Mouse (Mus musculus): Measurements from ENCODE around the gene Prkcb. TPM values are rescaled to one million over a fixed set of nuclear protein-coding genes. Genes with fewer than 3 reads are reported as not detected.

Prkcb gene
- polyA plus RNA-seq, 1 experiment from 2014 or later, result 8.7 TPM

- Histone ChIP-seq H3K9ac (no peak overlapping the region), H3K36me3 (no peaks in the 10 kb centered on the region), H3K4me1 (no peaks in the 10 kb centered on the region), H3K4me2 (replicated peaks) (no peak overlapping the region), H3K9me3 (replicated peaks) (no peaks in the 10 kb centered on the region), H3K27ac (replicated peaks) (no peak overlapping the region), H3K27me3 (no peaks in the 10 kb centered on the region), H3K4me3 (replicated peaks) (no peak overlapping the region)
- no peak for ATAC-seq (ENCODE audit: insufficient number of reproducible peaks, low FRiP score, low TSS enrichment, low read depth)
- WGBS, result 59% methylated on average over 4 of the region's 4 CpGs
These were observed 146.4 kb downstream of the Prkcb start for GRCm38 (mm10) chr7:122434941-122435340.

- no peak for ATAC-seq (ENCODE audit: insufficient number of reproducible peaks, low FRiP score, low TSS enrichment, low read depth)
These were observed 147.0 kb downstream of the Prkcb start for GRCm38 (mm10) chr7:122435561-122435960.

DNA sequence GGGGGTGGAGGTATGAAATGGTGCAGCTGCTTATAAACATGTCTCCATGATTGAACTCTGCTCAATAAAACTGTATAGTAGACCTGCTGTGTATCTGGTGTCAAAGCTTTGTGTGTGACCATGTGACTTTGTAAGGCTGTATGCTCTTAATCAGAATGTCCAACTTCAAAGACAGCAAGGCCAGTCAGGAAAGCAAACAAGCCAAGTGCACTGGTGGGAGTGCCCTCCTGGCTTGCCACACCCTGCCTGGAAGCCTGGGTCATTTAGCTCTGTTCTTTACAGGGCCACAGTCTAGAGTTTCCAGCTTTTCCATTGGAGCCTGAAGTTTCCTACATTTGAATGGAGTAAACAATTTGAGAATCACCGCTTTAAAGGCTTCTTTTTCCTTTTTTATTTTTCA, 148.8 kb downstream of the Prkcb start:
- Histone ChIP-seq H3K4me1 (no peaks in the 10 kb centered on the region), H3K27me3 (no peaks in the 10 kb centered on the region), H3K4me2 (replicated peaks) (no peak overlapping the region), H3K9me3 (replicated peaks) (no peaks in the 10 kb centered on the region), H3K9ac (no peak overlapping the region), H3K36me3 (no peaks in the 10 kb centered on the region), H3K4me3 (replicated peaks) (no peak overlapping the region), H3K27ac (replicated peaks) (no peak overlapping the region)
- ATAC-seq (ENCODE audit: insufficient number of reproducible peaks, low FRiP score, low TSS enrichment, low read depth), result no peak
- 81% methylated on average over 1 of the region's 1 CpGs for WGBS

More at GRCm38 (mm10) chr7:122435561-122435960, 147.0 kb downstream of the Prkcb start:
- WGBS, result 82% methylated on average over 7 of the region's 7 CpGs
- Histone ChIP-seq H3K4me3 (replicated peaks) (no peak overlapping the region), H3K36me3 (no peaks in the 10 kb centered on the region), H3K27me3 (no peaks in the 10 kb centered on the region), H3K4me1 (no peaks in the 10 kb centered on the region), H3K9me3 (replicated peaks) (no peaks in the 10 kb centered on the region), H3K4me2 (replicated peaks) (no peak overlapping the region), H3K9ac (no peak overlapping the region), H3K27ac (replicated peaks) (no peak overlapping the region)

- Histone ChIP-seq H3K9me3 (replicated peaks) (no peaks in the 10 kb centered on the region), H3K27ac (replicated peaks) (no peak overlapping the region), H3K4me2 (replicated peaks) (no peak overlapping the region), H3K9ac (no peak overlapping the region), H3K36me3 (no peaks in the 10 kb centered on the region), H3K4me3 (replicated peaks) (no peak overlapping the region), H3K4me1 (no peaks in the 10 kb centered on the region), H3K27me3 (no peaks in the 10 kb centered on the region)
- no peak for ATAC-seq (ENCODE audit: insufficient number of reproducible peaks, low FRiP score, low TSS enrichment, low read depth)
- WGBS, result 67% methylated on average over 6 of the region's 6 CpGs
These were observed 156.5 kb downstream of the Prkcb start for GRCm38 (mm10) chr7:122445056-122445455.

- no peak for ATAC-seq (ENCODE audit: insufficient number of reproducible peaks, low FRiP score, low TSS enrichment, low read depth)
- Histone ChIP-seq H3K27me3 (no peaks in the 10 kb centered on the region), H3K36me3 (no peaks in the 10 kb centered on the region), H3K4me2 (replicated peaks) (no peak overlapping the region), H3K4me1 (no peaks in the 10 kb centered on the region), H3K27ac (replicated peaks) (no peak overlapping the region), H3K9me3 (replicated peaks) (no peaks in the 10 kb centered on the region), H3K9ac (no peak overlapping the region), H3K4me3 (replicated peaks) (no peak overlapping the region)
- 69% methylated on average over 8 of the region's 8 CpGs for WGBS
These were observed 164.1 kb downstream of the Prkcb start for GRCm38 (mm10) chr7:122452671-122453070.

DNA sequence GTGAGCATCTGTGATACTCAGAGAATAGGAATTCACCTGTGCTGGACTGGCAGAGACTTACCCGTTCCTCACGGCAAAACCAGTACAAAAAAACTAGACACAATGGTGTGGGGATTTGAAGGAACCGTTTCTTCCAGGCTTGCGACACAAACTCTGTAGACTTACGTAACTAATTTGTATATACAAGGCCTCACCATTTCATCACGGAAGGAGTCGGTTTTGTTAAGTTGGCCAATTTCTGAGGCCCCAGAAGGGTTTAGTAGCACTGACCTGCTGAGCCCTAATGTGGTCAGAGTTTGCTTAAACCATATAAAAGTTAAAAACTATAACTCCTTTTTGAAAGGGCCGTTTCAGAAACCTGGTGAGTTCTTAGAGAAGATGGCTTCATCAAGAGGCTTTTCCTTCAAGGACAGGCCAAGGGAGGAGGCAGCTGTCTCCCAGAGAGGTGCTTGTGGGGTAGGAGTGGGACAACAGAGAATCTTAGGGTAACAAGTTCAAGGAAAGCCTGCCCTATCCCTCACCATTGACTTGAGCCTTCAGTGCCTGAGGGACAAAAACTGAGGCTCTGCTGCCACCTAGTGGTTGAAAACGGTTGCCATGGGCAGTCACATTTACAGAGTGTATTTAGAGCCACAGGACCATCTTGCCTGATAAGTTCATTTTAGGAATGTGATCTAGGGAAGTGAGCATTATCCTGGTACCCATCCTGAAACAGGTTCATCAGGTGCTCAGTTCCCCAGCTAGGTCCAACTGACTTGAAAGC, 170.8 kb downstream of the Prkcb start:
- Histone ChIP-seq H3K4me1 (no peaks in the 10 kb centered on the region), H3K27me3 (no peaks in the 10 kb centered on the region), H3K4me3 (replicated peaks) (no peak overlapping the region), H3K9me3 (replicated peaks) (no peaks in the 10 kb centered on the region), H3K27ac (replicated peaks) (no peak overlapping the region), H3K4me2 (replicated peaks) (no peak overlapping the region), H3K9ac (no peak overlapping the region), H3K36me3 (no peaks in the 10 kb centered on the region)
- no peak for ATAC-seq (ENCODE audit: insufficient number of reproducible peaks, low FRiP score, low TSS enrichment, low read depth)
- 68% methylated on average over 9 of the region's 9 CpGs for WGBS

DNA sequence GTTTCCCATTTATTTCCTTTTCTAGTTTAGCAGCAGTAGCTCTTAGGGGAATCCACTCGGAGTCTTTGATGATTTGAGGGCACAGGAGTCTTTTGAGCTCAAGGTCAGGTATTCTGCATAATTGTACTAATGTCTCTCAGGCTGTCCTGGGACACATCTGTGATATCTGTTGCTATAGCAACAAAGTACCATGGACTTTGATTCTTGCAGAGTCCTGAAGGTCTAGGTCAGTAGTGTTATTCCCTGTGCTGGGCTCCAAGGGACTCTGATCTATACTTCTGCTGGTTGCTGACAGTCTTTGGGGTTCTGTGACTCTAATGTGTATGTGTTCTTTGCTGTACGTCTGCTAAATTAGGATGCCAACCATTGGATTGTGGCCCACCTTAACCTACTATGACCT, 171.5 kb downstream of the Prkcb start:
- WGBS, result 52% methylated on average over 2 of the region's 2 CpGs
- Histone ChIP-seq H3K4me3 (replicated peaks) (no peak overlapping the region), H3K36me3 (no peaks in the 10 kb centered on the region), H3K4me1 (no peaks in the 10 kb centered on the region), H3K9ac (no peak overlapping the region), H3K4me2 (replicated peaks) (no peak overlapping the region), H3K9me3 (replicated peaks) (no peaks in the 10 kb centered on the region), H3K27ac (replicated peaks) (no peak overlapping the region), H3K27me3 (no peaks in the 10 kb centered on the region)
- ATAC-seq (ENCODE audit: insufficient number of reproducible peaks, low FRiP score, low TSS enrichment, low read depth), result no peak

GRCm38 (mm10) chr7:122465823-122466549, 177.4 kb downstream of the Prkcb start:
- no peak for ATAC-seq (ENCODE audit: insufficient number of reproducible peaks, low FRiP score, low TSS enrichment, low read depth)
- no peaks in the 10 kb centered on the region for H3K36me3 ChIP-seq
- 50% methylated on average over 8 of the region's 8 CpGs for WGBS
- no peak overlapping the region for H3K4me2 ChIP-seq (replicated peaks)
- H3K9ac ChIP-seq, result no peak overlapping the region
- no peaks in the 10 kb centered on the region for H3K9me3 ChIP-seq (replicated peaks)
- no peaks in the 10 kb centered on the region for H3K27me3 ChIP-seq
- H3K27ac ChIP-seq (replicated peaks), result no peak overlapping the region
- H3K4me3 ChIP-seq (replicated peaks), result no peak overlapping the region
- H3K4me1 ChIP-seq, result no peaks in the 10 kb centered on the region

- Histone ChIP-seq H3K27ac (replicated peaks) (no peak overlapping the region), H3K4me1 (no peaks in the 10 kb centered on the region), H3K4me2 (replicated peaks) (no peak overlapping the region), H3K27me3 (no peaks in the 10 kb centered on the region), H3K36me3 (no peaks in the 10 kb centered on the region), H3K9ac (no peak overlapping the region), H3K4me3 (replicated peaks) (no peak overlapping the region), H3K9me3 (replicated peaks) (no peaks in the 10 kb centered on the region)
- WGBS, result 76% methylated on average over 2 of the region's 2 CpGs
- no peak for ATAC-seq (ENCODE audit: insufficient number of reproducible peaks, low FRiP score, low TSS enrichment, low read depth)
These were observed 178.2 kb downstream of the Prkcb start for GRCm38 (mm10) chr7:122466722-122467121.

DNA sequence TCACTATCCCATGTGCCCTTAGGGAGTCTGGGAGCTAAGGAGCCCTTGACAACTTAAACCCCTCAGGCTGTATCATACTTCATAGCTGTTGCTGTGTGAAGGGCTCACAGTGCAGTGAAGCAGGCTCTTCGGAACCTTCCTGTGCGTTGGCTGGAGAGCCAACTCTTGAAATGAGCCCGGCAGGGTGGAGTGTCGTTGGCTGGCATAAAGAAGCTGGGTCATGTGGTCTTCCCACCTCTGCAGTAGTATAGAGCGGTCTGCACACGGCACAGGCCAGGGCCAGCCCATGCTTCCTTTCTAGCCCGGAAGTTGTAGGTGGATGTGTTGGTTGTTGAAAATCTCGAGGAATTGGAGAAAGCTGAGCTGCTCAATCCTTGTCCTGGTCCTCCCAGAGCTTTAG, 179.3 kb downstream of the Prkcb start:
- no peak overlapping the region for H3K27ac ChIP-seq (replicated peaks)
- no peaks in the 10 kb centered on the region for H3K9me3 ChIP-seq (replicated peaks)
- no peaks in the 10 kb centered on the region for H3K36me3 ChIP-seq
- no peak for ATAC-seq (ENCODE audit: insufficient number of reproducible peaks, low FRiP score, low TSS enrichment, low read depth)
- no peaks in the 10 kb centered on the region for H3K27me3 ChIP-seq
- 71% methylated on average over 8 of the region's 8 CpGs for WGBS
- H3K4me1 ChIP-seq, result no peaks in the 10 kb centered on the region
- no peak overlapping the region for H3K4me2 ChIP-seq (replicated peaks)
- H3K4me3 ChIP-seq (replicated peaks), result no peak overlapping the region
- H3K9ac ChIP-seq, result no peak overlapping the region

GRCm38 (mm10) chr7:122470370-122471280, 182.1 kb downstream of the Prkcb start:
- Histone ChIP-seq H3K27me3 (no peaks in the 10 kb centered on the region), H3K4me1 (no peaks in the 10 kb centered on the region), H3K4me3 (replicated peaks) (no peak overlapping the region), H3K27ac (replicated peaks) (no peak overlapping the region), H3K9ac (no peak overlapping the region), H3K36me3 (no peaks in the 10 kb centered on the region), H3K9me3 (replicated peaks) (no peaks in the 10 kb centered on the region), H3K4me2 (replicated peaks) (no peak overlapping the region)
- 54% methylated on average over 18 of the region's 18 CpGs for WGBS
- ATAC-seq (ENCODE audit: insufficient number of reproducible peaks, low FRiP score, low TSS enrichment, low read depth), result no peak

All from embryonic facial prominence, embryonic 15.5 days (tissue).